Mouse (Mus musculus) MEL (cell line): ENCODE results near the gene Zcchc24. TPM values are rescaled to one million over a fixed set of nuclear protein-coding genes. Genes with fewer than 3 reads are reported as not detected.

Experiments used
- DNase-seq: peaks from one replicate; pipeline ENCODE4 v3.0.0; 2011; ENCODE audit warnings: low read depth, low spot score
- H3K27ac ChIP-seq: 2 replicates; pipeline ENCODE4 v1.5.1; 2012; ENCODE audit warnings: low read depth, mild to moderate bottlenecking, control low read depth, low read length, moderate library complexity; ENCODE audit not compliant: control insufficient read depth
- H3K27me3 ChIP-seq, 2 experiments: fragments of 150-350 bp in 1 of 2; sonication (generic) in 1 of 2; 2 replicates each; pipeline ENCODE4 v1.6.1; 2012; ENCODE audit warnings: low read length in 2 of 2, mild to moderate bottlenecking in 2 of 2, improper control_type of control experiment in 1 of 2, moderate library complexity in 1 of 2; ENCODE audit not compliant: insufficient read depth in 2 of 2, control insufficient read depth in 1 of 2
- H3K36me3 ChIP-seq, 2 experiments: 2 replicates each; pipeline ENCODE4 v1.6.1; 2012 to 2014; ENCODE audit warnings: low read length in 2 of 2, improper control_type of control experiment in 1 of 2, inconsistent platforms in 1 of 2, mild to moderate bottlenecking in 1 of 2; ENCODE audit not compliant: insufficient read depth in 2 of 2, control insufficient read depth in 1 of 2
- H3K4me1 ChIP-seq, 2 experiments: fragments of 150-350 bp in 1 of 2; sonication (generic) in 1 of 2; 2 replicates each; pipeline ENCODE4 v1.6.1; 2012; ENCODE audit warnings: low read length in 2 of 2, improper control_type of control experiment in 1 of 2, mild to moderate bottlenecking in 1 of 2; ENCODE audit not compliant: insufficient read depth in 2 of 2, control insufficient read depth in 1 of 2
- H3K4me3 ChIP-seq, 2 experiments: fragments of 150-350 bp in 1 of 2; sonication (generic) in 1 of 2; 2 replicates each; pipeline ENCODE4 v1.5.1; 2012; ENCODE audit warnings: low read depth in 2 of 2, low read length in 2 of 2, mild to moderate bottlenecking in 2 of 2, moderate library complexity in 2 of 2, control low read depth in 1 of 2, improper control_type of control experiment in 1 of 2; ENCODE audit not compliant: control insufficient read depth in 1 of 2, insufficient read depth in 1 of 2
- H3K79me2 ChIP-seq: 2 replicates; pipeline ENCODE4 v1.6.1; 2012; ENCODE audit warnings: mild to moderate bottlenecking, low read length, moderate library complexity; ENCODE audit not compliant: control insufficient read depth, poor library complexity, insufficient read depth
- H3K9ac ChIP-seq: 2 replicates; pipeline ENCODE4 v1.6.1; 2012; ENCODE audit warnings: low read depth, mild to moderate bottlenecking, control low read depth, low read length, moderate library complexity; ENCODE audit not compliant: control insufficient read depth, poor library complexity, severe bottlenecking
- H3K9me3 ChIP-seq: fragments of 150-350 bp; sonication (generic); replicated peaks from 2 replicates; pipeline ENCODE4 v1.6.1; 2012; ENCODE audit warnings: mild to moderate bottlenecking, low read length, improper control_type of control experiment, moderate library complexity; ENCODE audit not compliant: insufficient read depth
- CHD2 ChIP-seq: IDR thresholded peaks from 2 replicates; pipeline ENCODE4 v1.6.1; 2011; ENCODE audit warnings: low read length, improper control_type of control experiment
- ELF1 ChIP-seq: IDR thresholded peaks from 2 replicates; pipeline ENCODE4 v1.6.1; 2014; ENCODE audit warnings: low read depth, mild to moderate bottlenecking, inconsistent platforms, low read length, improper control_type of control experiment, moderate library complexity
- EP300 ChIP-seq, 2 experiments: IDR thresholded peaks; 2 replicates each; pipeline ENCODE4 v1.6.1; 2011; ENCODE audit warnings: improper control_type of control experiment in 2 of 2, low read length in 2 of 2, low read depth in 1 of 2, mild to moderate bottlenecking in 1 of 2
- GATA1 ChIP-seq: IDR thresholded peaks from 2 replicates; pipeline ENCODE4 v1.6.1; 2011; ENCODE audit warnings: low read depth, low read length, improper control_type of control experiment
- HCFC1 ChIP-seq: IDR thresholded peaks from 2 replicates; pipeline ENCODE4 v1.6.1; 2012; ENCODE audit warnings: low read depth, mild to moderate bottlenecking, inconsistent platforms, low read length, improper control_type of control experiment, moderate library complexity
- JUND ChIP-seq: IDR thresholded peaks from 2 replicates; pipeline ENCODE4 v1.6.1; 2011; ENCODE audit warnings: low read depth, mild to moderate bottlenecking, improper control_type of control experiment, low read length
- MAFK ChIP-seq: IDR thresholded peaks from 2 replicates; pipeline ENCODE4 v1.6.1; 2011; ENCODE audit warnings: low read depth, mild to moderate bottlenecking, low read length, improper control_type of control experiment, borderline replicate concordance
- MAZ ChIP-seq: IDR thresholded peaks from 2 replicates; pipeline ENCODE4 v1.6.1; 2012; ENCODE audit warnings: low read depth, mild to moderate bottlenecking, inconsistent platforms, low read length, improper control_type of control experiment
- MXI1 ChIP-seq: IDR thresholded peaks from 2 replicates; pipeline ENCODE4 v1.6.1; 2011; ENCODE audit warnings: mild to moderate bottlenecking, low read depth, low read length, improper control_type of control experiment
- MYB ChIP-seq: IDR thresholded peaks from 2 replicates; pipeline ENCODE4 v1.6.1; 2011; ENCODE audit warnings: mild to moderate bottlenecking, low read depth, low read length, improper control_type of control experiment
- POLR2AphosphoS2 ChIP-seq: IDR thresholded peaks from 2 replicates; pipeline ENCODE4 v1.6.1; 2011; ENCODE audit warnings: low read length, improper control_type of control experiment
- RCOR1 ChIP-seq: IDR thresholded peaks from 2 replicates; pipeline ENCODE4 v1.6.1; 2012; ENCODE audit warnings: low read depth, mild to moderate bottlenecking, inconsistent platforms, low read length, improper control_type of control experiment
- SIN3A ChIP-seq: IDR thresholded peaks from 2 replicates; pipeline ENCODE4 v1.6.1; 2012; ENCODE audit warnings: low read length, improper control_type of control experiment, inconsistent platforms
- USF2 ChIP-seq, 2 experiments: IDR thresholded peaks; 2 replicates each; pipeline ENCODE4 v1.6.1; 2011 to 2012; ENCODE audit warnings: improper control_type of control experiment in 2 of 2, low read length in 2 of 2, borderline replicate concordance in 1 of 2, inconsistent platforms in 1 of 2, low read depth in 1 of 2, mild to moderate bottlenecking in 1 of 2; ENCODE audit not compliant: insufficient read depth in 1 of 2
- ZMIZ1 ChIP-seq: IDR thresholded peaks from 2 replicates; pipeline ENCODE4 v1.6.1; 2012; ENCODE audit warnings: low read depth, mild to moderate bottlenecking, inconsistent platforms, low read length, improper control_type of control experiment, moderate library complexity
- polyA plus RNA-seq, 2 experiments: library from polyadenylated mRNA; stranded (reverse) in 1 of 2; unstranded in 1 of 2; fragments of >175 nt in 1 of 2; fragments of >200 nt in 1 of 2; gene quantifications; 2 replicates each; pipeline versions ENCODE4 v1.2.1 to v1.2.4; 2012; ENCODE audit warnings: low replicate concordance in 2 of 2, low read depth in 1 of 2; ENCODE audit not compliant: insufficient read length in 2 of 2, insufficient read depth in 1 of 2, missing spikeins in 1 of 2
- total RNA-seq: library from RNA; depleted of rRNA; stranded (reverse); fragments of 300-350 nt; gene quantifications from 2 replicates; pipeline ENCODE4 v1.2.3, GENCODE M21; 2012

Gene Zcchc24
- total and polyA plus RNA-seq, 3 experiments = 2.3 to 8.7 TPM; not detected in 1

DNA sequence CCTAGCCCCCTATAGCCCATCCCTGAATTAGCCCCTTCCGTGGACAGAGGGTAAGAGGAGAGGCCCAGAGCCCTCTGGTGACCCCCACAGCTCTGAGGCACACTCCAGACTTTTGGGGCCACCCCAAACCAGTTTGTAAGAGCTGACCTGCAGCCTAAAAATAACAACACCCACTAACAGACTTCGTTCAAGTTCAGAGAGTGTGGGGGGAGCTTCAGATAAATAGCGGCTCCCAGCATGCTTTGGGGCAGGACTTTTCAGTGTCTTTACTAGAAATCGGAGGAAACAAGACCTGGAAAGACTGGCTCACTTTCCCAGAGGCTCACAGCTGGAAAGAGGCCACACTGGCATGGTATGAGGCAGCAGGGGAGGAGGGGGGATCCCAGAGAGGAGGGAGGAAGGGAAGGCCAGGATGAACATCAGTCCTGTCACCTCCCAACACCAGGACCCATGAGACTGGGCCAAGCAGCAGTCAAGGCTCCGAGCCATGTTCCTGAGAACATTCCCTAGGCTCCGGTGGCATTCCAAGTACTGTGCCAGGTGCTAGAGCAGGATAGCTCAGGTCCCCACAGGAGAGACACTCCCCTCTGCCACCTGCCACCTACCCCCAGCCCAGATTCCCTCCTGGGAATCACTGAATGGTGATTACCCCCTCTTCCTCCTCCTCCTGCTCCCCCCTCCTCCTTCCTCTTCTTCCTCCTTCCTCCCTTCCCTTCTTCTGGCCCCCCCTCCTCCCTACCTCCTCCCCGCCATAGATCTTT, 20.7 kb downstream of the Zcchc24 start:
- no peaks in the 10 kb centered on the region for H3K4me1 ChIP-seq
- TF ChIP-seq POLR2AphosphoS2 (no peak), CHD2 (no peak), ELF1 (no peak), RCOR1 (no peak), GATA1 (no peak), MAFK (no peak), MYB (no peak), EP300 (IDR thresholded peaks at IDR 0.05; ENCODE audit: low read depth in 1 of 2, low read length in 2 of 2) (no peak)
- DNase-seq = no peak
- H3K27me3 ChIP-seq = no peaks in the 10 kb centered on the region
- H3K27ac ChIP-seq = no peak overlapping the region
- no peaks in the 10 kb centered on the region for H3K9me3 ChIP-seq
- H3K4me3 ChIP-seq = no peak overlapping the region
- H3K79me2 ChIP-seq = no peaks in the 10 kb centered on the region
- no peak overlapping the region for H3K9ac ChIP-seq
- H3K36me3 ChIP-seq = no peaks in the 10 kb centered on the region

DNA sequence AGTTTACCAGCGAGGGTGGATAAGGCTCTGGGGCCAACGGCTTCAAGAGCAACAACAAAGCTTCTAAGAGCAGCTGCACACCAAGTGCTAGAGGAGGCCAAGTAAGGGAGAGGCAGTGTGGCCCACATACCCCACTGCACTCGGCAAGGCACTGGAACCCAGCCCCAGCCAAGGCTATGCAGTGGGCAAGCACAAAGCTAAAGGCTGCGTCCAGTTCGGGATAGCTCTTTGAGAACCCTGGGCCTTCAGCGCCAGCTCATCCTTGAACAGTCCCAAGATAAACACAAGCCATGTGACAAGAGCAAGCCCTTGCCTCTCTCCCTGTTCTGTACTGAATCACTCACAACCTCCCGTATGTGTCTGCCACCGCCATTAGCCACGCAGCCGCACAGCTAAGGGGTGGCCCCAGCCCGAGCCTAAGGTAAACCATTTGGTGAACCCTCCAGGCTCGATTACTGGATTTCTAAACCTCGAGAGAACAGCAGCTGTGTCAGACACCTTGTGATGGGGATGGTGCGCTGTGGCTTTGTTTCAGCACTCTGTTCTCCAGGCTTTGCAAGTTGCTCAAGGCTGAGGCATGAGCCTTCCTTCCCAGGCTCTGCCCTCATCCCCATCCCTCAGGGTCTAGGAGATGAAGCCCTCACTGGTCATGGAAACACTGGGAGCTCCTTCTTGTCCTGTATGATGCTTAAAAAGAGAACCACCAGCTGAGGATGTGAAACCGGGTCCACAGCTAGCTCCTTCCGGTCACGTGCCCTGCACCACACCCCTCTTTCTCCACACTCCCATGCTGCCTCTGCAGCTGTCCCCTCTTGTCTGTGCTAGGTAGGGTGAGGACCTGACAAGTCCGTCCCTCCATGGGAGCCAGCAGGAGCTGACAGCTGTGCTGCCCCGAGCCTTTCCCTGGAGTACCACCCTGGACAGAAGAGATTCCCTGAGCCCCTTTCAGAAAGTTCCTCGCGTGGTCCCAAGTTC, 21.6 kb downstream of the Zcchc24 start:
- Histone ChIP-seq H3K9me3 (no peaks in the 10 kb centered on the region), H3K9ac (no peak overlapping the region), H3K27ac (no peak overlapping the region), H3K79me2 (no peaks in the 10 kb centered on the region), H3K4me3 (no peak overlapping the region), H3K4me1 (no peaks in the 10 kb centered on the region), H3K36me3 (no peaks in the 10 kb centered on the region), H3K27me3 (no peaks in the 10 kb centered on the region)
- DNase-seq = no peak
- no peak for TF ChIP-seq SIN3A
- TF ChIP-seq MAZ = no peak
- TF ChIP-seq MXI1 = no peak
- TF ChIP-seq ZMIZ1 = no peak
- no peak for TF ChIP-seq EP300 (IDR thresholded peaks at IDR 0.05; ENCODE audit: low read depth in 1 of 2, low read length in 2 of 2)
- no peak for TF ChIP-seq HCFC1
- TF ChIP-seq USF2 (IDR thresholded peaks at IDR 0.05; ENCODE audit: borderline replicate concordance in 1 of 2, insufficient read depth in 1 of 2, low read depth in 1 of 2, low read length in 2 of 2) = no peak
- TF ChIP-seq CHD2 = no peak
- TF ChIP-seq JUND = no peak
